Mouse (Mus musculus) lung, adult 18-20 months (tissue): ENCODE results near the gene Cenpv.
A peak's percentile ranks its signal among the peaks of the same experiment; 100 is the strongest.
"Not testable (repeated sequence)": the region's sequence is repeated elsewhere in the genome, so short reads cannot be mapped to it uniquely, and the experiment has no call there.

Source experiments
- DNase-seq, 2 experiments: peaks; one replicate each; pipeline ENCODE4 v3.0.0; 2022; ENCODE audit warnings: mixed read lengths in 2 of 2

The Cenpv gene

DNA sequence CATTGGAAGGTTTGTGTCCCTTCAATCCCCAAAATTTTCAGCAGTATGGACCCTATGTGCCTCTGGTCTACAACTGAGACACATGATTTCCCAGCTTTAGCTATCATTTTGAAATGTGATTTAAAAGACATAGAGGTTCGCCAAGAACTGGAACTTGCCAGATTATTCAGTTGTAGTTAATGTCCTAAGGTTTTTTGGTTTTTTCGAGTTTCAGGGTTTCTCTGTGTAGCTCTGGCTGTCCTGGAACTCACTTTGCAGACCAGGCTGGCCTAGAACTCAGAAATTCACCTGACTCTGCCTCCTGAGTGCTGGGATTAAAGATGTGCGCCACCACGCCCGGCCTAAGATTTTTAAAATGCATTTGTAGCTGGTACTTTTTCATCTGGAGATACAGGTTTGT is 14.6 kb upstream of the Cenpv start:
- no peak for DNase-seq

DNA sequence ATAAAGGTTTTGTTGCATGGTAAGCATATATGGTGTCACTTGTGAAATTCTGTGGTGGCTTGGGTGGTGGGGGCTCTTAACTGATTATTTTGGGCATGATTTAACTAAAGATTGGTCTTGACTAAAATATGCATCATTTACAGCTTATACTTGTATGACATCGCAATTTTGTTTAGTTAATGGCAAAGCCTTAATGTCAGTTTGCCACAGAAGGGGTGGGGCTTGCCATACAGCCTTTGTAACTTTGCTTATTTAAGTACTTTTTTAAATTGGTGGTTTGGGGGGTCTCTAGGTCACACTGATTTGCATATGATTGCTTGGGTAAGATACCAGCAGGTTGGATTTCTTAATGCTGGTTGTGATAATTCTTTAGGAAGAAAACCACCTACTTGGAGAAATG is 14.1 kb upstream of the Cenpv start:
- no peak for DNase-seq

DNA sequence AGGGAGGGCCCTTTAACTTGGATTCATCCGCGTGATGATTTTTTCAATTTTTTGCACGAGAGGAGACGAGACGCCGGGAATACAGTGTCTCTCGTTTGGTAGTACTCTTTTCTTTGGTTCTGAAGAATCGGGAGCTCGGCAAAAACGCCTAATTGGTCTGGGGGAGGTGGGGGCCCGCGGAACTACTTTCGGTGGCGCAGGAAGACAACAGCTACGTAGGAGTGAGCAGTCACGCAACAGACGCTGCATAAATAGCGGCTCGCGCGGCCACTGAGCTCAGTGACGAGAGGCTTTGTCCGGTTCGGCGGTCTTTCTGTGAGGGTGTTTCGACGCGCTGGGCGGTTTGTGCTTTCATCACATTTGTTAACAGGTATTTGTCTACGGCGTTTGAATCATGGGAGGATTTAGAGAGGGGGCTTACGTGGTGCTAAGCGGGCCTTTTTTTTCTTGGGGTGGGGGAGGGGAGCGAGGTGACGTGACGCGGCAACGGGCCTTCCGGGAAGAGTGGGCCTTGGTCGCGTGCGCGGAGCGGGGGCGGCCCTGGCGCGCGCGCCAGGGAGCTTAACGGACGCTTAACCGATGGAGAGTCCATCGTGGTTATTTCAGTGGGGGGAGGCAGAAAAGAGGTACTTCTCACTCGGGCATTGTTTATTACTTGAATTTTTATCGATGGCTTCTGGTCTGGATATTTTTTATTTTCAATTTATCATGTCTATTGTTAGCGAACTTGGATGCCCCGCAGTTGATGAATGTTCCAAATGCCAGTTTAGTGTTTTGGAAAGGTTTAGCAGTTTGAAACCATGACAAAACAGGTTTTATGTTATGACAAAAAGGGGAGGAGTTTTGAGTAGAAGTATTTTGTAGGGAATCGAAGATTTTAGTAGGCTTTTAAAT is 12.4 kb upstream of the Cenpv start:
- DNase-seq, result peak; percentile 90 to 92

DNA sequence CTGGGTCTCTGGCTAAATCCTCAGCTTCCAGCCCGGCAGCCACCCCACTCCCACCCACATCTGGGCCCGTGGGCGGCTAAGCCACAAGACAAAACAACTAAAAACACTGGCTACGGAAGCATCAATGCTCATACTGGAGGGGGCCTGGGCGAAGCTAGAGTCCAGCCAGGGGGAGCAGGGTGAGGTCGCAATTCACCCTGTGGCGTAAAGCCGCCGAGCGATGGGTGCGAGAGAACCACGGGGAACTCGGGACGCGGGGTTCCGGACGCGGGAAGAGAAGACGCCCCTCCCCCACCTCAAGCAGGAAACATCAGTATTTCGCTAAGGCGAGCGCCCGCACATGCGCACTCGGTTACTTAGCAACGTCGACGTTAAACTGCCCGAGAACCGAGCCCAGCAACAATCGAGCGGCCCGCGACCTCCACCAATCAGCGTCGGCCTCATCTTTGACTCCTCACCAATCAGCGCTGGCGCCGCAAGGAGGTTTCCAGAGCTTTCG is 11.7 kb upstream of the Cenpv start, which contains the start of gene Ubb:
Gene Ubb (plus strand): TSS at position 445 of the 499 bp plus-strand sequence.
- DNase-seq, result peak; percentile 99 to 100

DNA sequence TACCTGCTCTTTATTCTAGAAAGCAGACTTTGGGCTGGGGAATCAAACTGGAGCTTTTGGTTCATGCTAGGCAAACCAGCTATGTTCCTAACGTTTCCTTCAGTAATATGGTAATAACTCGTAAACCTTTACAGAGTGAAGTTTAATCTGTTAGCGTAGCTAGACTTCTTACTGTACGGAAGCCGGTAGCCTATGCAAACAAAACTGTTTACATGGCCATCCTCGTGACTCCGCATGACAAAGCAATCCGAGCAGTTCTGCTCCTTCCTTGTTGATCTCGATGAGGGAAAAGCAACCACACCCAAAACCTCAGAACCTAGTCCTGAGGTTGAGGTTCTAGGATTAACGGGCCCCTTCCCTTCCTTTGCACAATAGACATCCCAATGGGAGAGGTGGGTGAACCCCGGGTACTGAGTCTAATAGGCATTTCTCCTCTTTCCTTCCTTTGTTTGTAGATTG is 11.2 kb upstream of the Cenpv start:
- peak; percentile 88 to 91 for DNase-seq

DNA sequence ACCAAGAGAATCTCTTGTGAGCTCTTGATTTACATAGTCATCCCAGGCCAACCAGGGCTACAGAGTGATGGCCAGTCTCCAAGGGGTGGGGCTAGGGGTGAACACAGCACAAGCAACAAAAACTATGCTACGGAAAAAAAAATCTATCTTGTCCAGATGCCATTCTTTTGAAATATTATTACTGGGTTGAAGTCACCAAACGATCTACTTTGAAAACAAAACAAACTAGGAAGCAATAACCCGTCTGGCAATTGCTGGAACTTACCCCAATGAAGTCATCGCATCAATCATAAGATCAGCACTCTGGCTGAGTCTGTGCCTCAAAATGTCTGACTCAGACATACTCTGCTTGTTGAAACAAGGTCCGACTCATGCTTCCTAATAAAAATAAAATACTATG is 10.7 kb upstream of the Cenpv start:
- DNase-seq, result peak; percentile 78 to 82

DNA sequence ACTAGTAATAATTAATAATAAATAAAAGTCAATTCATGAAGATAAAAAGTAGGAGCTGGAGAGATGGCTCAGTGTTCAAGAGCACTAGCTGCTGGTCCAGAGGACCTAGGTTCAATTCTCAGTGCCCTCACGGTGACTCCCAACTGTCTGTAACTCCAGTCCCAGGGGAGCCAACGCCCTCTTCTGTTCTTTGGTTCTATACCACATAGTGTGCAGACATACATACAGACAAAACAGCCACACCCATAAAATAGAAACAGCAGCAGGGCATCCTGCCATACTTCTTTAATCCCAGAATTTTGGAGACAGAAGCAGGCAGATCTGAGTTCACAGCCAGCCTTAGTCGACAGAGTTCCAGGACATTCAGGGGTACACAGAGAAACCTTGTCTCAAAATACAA is 4.9 kb upstream of the Cenpv start:
- no peak for DNase-seq

DNA sequence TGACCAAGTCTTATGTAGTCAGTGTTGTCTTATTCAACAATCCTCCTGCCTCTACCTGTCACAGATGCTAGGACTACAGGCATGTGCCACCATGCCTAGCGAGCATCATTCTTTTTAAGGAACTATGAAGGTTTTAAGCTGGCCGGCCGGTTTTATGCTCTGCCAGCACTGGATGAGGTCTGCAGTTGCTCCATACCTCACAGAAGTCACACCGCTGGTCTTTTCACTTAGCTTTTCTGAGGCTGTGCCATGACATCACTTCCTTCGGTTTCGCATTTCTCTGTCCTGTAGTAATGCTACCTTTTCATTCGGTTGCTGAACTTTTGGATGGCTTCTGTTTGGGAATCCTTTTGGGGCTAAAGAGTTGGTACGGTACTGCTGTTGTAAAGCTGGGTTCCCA is 2.5 kb upstream of the Cenpv start:
- no peak for DNase-seq

DNA sequence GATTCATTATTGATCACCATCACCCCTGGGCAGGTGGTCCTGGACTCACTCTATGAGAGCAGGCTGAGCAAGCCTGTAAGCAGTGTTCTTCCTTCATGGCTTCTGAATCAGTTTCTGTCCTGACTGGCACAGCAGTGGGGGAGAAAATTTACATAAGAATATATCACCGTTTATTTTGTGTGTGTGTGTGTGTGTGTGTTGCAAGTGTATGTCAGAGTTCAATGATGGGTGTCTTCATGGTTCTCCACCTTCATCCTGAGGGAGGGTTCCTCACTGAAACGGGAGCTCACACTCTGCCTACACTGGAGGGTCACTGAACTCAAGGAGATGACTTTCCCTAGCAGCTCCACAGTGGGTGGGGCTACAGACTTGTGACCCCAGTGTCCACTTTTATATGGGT is 1.9 kb upstream of the Cenpv start:
- no peak for DNase-seq

DNA sequence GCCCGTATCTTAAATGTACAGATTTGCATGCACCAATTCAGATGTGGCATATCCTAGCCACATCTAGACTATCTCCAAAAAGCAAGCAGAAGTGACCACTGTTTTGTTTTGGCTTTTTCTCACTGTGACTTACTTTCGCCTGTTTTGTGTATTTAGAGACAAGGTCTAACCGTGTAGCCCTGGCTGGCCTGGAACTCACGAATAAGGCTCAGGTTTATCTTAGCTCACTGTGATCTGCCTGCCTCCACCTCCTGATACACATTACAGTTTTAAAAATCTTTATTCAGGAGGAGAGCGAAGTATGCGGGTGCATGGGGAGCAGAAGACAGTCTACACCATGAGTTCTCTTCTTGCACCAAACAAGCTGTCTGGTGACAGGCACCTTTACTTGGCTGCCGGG is 1.1 kb upstream of the Cenpv start:
- DNase-seq, result no peak

DNA sequence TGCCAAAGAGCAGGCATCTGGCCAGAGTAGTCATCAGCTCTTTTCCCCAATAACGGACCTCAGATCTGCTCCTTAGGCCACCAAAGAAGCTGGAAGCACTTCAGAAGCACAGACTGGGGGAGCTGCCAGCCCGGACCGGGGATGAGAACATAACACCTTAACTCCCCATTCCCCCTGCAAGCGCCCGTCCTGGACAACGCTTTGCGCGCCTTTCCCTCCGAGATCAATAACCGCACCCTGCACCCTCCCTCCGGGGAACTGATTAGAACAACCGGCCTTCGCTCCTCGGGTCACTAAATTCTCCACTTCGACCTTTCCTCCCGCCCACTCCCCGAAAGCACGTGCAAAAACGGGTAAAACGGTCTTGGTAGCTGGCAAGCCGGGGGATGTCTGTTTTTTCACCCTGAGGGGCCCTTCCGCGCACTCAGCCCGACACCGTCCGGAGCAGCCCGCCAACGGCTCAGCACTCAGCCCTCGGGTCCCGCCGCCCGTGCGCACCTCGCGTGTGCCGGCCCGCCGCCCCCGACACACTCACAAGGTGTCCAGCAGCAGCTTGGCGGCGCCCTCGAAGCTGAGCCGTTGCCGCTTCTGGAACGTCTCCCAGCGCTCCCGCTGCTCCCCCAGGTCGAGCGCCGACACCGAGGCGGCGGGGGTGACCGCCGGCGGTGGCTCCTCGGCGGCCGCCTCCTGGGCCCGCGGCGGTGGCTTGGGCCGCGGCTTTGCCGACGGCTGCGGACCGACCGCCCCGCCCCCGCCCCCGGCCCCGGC is 556 bp downstream of the Cenpv start:
- DNase-seq, result peak; percentile 49 to 58

DNA sequence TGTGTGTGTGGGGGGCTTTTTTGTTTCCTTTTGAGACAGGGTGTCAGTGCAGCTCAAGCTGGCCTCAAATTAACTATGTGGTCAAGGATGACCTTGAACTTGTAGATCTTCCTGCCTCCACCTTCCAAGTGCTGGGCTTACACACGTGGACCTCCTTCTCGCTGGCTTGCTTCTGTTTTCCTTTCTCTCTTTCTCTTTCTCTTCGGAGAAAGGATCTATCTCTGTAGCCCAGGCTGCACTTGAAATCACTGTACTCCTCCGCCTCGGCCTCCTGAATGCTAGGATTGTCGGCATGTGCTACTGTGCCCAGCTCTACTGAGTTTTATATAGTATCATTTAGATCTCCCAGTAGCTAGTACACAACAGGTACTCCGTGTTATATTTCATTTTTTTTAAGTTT is 1.5 kb downstream of the Cenpv start:
- no peak for DNase-seq

DNA sequence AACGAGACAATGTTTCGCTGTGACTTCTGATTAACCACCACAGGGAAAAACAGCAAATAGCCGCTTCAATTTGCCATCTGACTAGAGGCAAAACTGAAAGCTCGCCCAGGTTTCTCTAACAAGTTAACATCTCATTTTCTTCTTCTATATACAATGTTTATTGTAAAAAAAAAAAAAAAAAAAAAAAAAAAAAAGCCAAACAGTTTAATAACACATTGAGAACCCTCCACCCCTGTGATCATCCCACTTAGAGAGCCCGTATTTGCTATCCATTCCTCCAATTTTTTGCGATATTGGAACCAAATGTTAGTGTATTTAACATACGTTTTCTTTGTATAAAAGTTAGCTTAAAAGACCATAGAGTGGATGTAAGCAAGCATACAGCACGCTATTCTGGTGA is 2.0 kb downstream of the Cenpv start:
- no peak for DNase-seq

DNA sequence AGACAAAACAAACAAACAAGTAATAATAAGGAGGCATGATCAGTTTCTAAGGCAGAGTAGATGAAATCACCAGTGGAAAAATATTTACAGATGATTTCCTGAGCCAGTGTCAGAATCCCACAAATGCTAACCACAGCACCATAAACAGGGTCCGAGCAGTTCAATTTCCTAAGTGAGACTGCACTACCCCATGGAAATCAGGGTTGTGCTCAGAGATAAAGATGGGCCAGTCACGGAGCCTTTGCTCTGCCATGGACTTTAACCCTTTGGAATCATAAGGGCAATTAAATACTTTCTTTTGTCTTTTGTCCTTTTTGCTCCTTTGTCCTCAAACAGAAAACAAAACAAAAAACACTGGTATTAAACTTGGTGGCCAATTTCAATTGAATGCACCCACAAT is 16.8 kb downstream of the Cenpv start:
- DNase-seq, result no peak

DNA sequence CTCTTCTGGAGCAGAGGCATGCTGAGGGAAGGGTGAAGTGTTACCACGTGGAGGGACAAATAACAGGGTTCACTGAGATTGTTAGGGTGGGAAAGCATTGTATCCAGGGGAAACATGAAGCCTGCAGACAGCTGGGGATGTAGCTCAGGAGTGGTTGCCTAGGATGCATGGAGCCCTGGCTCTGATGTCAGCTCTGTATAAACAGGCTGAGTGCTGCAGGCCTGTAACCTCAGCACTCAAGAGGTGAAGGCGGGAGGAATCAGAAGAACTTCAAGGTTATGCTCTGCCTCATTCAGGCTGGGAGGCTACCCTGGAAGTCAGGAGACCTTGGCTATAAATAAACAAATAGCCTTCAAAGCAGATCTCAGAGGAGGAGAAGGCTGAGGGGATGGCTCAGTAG is 20.1 kb downstream of the Cenpv start:
- DNase-seq, result peak in 1 of 2 experiments; percentile 9

DNA sequence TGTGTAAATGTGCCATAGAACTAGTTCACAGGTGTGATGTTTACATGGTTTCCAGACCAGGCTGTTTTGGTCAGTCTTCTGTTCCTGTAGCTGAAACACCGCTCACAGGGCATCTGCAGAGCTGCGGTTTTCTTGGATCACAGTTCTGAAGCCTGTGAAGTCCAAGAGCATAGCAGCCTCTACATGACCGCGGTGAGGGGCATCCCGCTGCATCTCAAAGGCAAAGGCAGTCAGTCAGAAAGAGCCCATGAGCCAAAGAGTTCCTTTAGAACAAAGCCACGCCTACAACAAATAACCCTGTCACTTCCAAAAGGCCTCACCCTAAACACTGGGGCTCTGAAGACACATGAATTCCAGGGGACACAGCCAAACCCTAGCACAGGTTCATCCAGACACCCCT is 25.8 kb downstream of the Cenpv start:
- no peak for DNase-seq

DNA sequence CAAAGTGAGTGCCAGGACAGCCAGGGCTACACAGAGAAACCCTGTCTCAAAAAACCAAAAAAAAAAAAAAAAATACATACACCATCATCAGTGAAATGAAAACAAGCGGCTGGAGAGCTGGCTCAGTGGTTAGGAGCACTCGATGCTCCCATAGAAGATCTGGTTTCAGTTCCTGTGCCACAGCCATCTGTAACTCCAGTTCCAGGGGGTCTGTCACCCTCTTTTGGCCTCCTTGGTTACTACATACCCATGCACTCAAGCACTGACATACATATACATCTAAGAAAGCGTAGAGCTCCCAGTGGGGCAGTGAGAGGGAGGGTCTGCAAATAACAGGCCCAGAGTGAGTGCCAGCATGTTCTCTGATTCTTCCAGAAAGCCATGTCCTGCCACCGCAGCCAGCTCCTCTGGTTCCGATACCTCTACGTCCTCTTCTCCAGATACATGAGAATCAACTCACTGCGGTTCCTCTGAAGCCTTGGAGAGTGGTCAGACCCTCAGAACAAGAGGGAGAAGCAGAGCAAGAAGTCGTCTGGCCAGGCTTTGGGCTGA is 26.5 kb downstream of the Cenpv start:
- DNase-seq, result no peak

DNA sequence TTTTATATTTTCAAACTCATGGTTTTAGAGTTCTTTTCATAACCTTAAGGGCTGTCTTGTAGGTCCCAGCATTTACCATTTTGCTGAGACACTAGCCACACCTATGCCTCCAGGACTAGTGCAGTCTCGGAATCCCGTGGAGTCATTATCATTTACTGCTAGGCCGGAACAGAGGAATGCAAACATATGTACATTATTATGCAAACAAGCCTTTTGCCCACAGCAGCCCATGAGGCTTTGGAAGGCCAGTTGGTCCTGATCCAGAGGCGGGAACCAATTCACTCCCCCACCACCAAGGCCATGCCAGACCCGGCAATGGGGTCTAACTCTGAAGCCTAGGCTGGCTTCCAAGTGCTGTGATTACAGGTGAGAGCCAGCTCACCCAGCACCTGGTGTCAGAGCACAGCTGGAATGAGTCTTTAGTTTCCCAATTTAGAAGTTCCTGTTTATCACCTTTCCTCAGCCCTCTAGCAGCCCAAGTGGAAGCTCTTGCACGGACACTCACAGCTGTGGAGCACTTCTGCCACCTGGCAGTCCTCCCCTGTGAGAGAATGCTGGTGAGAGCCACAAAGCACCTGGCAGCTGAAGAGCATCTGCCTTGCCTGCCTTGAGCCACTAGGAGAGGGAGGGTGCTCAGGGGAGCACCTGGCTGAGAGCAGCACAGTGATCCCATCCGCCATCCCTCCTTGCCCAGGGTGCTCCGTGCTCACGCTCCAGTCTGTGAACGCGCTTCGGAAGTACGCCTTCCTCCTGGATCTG is 27.4 kb downstream of the Cenpv start:
- DNase-seq, result peak; percentile 22 to 36

DNA sequence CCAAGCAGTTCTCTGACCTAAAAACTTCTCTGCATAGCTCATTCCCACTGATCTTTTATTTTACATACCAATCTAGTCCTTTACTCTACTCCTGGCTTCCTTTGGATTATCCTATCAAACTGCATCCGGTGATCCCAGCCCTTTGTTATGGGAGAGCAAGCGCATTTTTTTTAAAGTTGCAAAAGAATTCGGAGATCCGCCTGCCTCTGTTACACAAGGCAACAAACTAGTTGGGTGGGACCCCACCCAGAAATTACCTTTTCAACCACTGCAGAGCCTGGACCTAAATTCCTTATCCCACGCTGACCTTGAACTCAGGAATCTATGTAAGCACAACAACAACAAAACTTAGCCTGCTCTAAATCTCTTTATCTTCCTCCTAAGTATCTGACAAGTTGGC is 28.1 kb downstream of the Cenpv start:
- no peak for DNase-seq

DNA sequence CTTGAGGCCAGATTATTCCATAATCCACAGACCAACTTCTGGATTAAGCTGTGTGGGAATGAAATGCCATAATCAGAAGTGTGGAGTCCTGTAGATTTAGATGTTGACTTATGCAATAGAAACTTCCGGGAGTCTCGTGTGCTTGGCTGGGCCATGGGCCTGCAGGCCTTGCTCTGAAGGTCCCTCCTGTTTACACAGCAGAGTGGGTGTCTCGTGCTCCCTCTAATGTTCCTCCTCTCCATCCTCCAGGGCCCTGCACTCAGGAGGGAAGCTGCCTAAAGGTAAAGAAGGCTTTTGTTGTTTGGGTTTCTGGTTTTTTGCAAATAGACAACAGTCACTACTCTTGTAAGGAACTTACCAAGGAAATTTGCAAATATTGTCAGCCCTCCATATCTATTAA is 29.5 kb downstream of the Cenpv start:
- DNase-seq, result no peak

DNA sequence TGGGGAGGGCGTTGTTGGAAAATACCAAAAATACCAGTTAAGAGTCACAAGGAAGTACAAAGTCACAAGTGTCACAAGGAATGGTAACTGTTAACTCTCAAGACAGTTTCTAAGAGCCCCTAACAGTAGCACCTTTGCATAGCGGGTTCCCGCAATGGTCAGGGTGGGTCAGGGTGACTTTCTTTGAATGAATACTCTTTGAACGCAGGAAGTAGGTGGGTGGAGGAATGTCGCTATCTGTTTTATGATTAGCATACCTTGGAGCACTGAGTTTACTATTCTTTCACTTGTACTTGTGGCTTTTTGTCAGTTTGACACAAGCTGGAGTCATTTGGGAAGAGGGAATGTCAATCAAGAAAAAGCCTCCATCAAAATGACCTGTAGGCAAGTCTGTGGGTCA is 30.2 kb downstream of the Cenpv start:
- not testable (repeated sequence) for DNase-seq

DNA sequence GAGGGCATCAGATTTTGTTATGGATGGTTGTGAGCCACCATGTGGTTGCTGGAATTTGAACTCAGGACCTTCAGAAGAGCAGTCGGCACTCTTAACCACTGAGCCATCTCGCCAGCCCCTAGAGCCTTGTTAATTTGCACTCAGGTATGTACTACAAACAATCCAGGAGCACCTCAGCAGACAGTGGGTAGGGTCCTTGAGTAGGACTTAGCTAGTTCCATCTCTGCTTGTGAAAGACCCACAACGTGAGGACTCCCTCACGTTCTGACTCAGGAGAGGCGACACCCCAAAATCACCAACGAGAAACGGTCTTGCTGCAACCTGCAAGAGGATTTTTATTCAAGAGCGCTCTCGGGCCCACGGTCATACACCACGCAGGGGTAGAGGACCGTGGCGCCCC is 30.7 kb downstream of the Cenpv start:
- DNase-seq, result not testable (repeated sequence)

DNA sequence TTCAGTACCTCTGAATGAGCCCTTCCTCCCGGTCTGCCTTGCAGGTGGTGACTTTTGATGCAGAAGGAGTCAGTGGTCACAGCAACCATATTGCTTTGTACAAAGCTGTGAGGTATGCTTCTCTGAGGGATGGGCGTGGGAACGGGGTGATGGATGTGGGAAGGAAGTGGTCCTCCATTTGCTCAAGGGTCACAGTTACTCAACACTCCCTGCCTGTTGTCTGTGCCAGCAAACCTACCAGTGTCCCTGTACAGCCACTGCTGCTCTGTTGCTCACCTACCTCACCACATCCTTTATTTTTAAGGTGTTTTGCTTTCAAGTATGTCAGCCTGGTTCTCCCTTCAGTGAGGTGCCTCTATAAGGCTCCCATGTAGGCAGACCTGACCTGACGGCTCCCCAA is 31.4 kb downstream of the Cenpv start:
- DNase-seq, result no peak
